Mouse (Mus musculus) kidney, embryonic 15.5 days (tissue): Measurements from ENCODE around the gene Avpi1. TPM values are rescaled to one million over a fixed set of nuclear protein-coding genes. Genes with fewer than 3 reads are reported as not detected.

Experiments
- ATAC-seq: fragments of 200-750 bp; cut with Nextera tagmentation; replicated peaks from 2 replicates; pipeline ENCODE4 v1.8.0; 2017; ENCODE audit warnings: moderate TSS enrichment; ENCODE audit not compliant: low FRiP score
- H3K27ac ChIP-seq: fragments of 300-500 bp; sonication (generic); 2 replicates; pipeline ENCODE4 v1.5.1; 2015; ENCODE audit warnings: mild to moderate bottlenecking, inconsistent platforms
- H3K27me3 ChIP-seq: fragments of 300-500 bp; sonication (generic); 2 replicates; pipeline ENCODE4 v1.6.1; 2015; ENCODE audit warnings: inconsistent platforms
- H3K36me3 ChIP-seq: fragments of 300-500 bp; sonication (generic); 2 replicates; pipeline ENCODE4 v1.6.1; 2015; ENCODE audit warnings: inconsistent platforms
- H3K4me1 ChIP-seq: fragments of 300-500 bp; sonication (generic); 2 replicates; pipeline ENCODE4 v1.6.1; 2015; ENCODE audit warnings: inconsistent platforms
- H3K4me2 ChIP-seq: fragments of 300-500 bp; sonication (generic); 2 replicates; pipeline ENCODE4 v1.6.1; 2015; ENCODE audit warnings: moderate library complexity, mild to moderate bottlenecking, inconsistent platforms
- H3K4me3 ChIP-seq: fragments of 300-500 bp; sonication (generic); replicated peaks from 2 replicates; pipeline ENCODE4 v1.5.1; 2015; ENCODE audit warnings: mild to moderate bottlenecking, inconsistent platforms
- H3K9ac ChIP-seq: fragments of 300-500 bp; sonication (generic); 2 replicates; pipeline ENCODE4 v1.6.1; 2015; ENCODE audit warnings: mild to moderate bottlenecking, inconsistent platforms
- H3K9me3 ChIP-seq: fragments of 300-500 bp; sonication (generic); replicated peaks from 2 replicates; pipeline ENCODE4 v1.6.1; 2016; ENCODE audit warnings: inconsistent platforms
- WGBS: fragments of 180-500 bp; shearing (Covaris S2); methylation state at CpG from one replicate; pipeline ENCODE4 v1.1.7; 2015; ENCODE audit warnings: mixed read lengths; 5-methylcytosine and 5-hydroxymethylcytosine counted together
- polyA plus RNA-seq: library from polyadenylated mRNA; unstranded; fragments of >200 nt; fragmentation: Nextera tagmentation; extraction: Ambion mirVana; gene quantifications from 2 replicates; pipeline ENCODE4 v1.2.1, GENCODE M21; 2015

The Avpi1 gene
- polyA plus RNA-seq, 1 experiment from 2014 or later = 22.6 TPM

GRCm38 (mm10) chr19:42141998-42142397 is 13.1 kb upstream of the Avpi1 start:
- no peaks in the 10 kb centered on the region for H3K36me3 ChIP-seq
- H3K4me2 ChIP-seq = no peak overlapping the region
- no peaks in the 10 kb centered on the region for H3K9me3 ChIP-seq
- H3K4me1 ChIP-seq = peaks cover 12% of the 10 kb centered on the region
- WGBS = 84% methylated on average over 3 of the region's 3 CpGs
- no peak overlapping the region for H3K27ac ChIP-seq
- no peak for ATAC-seq
- H3K27me3 ChIP-seq = peaks cover 5% of the 10 kb centered on the region; the same call in 1 of the 2 replicates
- no peak overlapping the region for H3K9ac ChIP-seq
- no peak overlapping the region for H3K4me3 ChIP-seq

- Histone ChIP-seq H3K4me2 (no peak overlapping the region), H3K4me3 (no peak overlapping the region), H3K9me3 (no peaks in the 10 kb centered on the region), H3K27me3 (no peaks in the 10 kb centered on the region), H3K36me3 (no peaks in the 10 kb centered on the region), H3K9ac (no peak overlapping the region), H3K4me1 (peaks cover 3% of the 10 kb centered on the region; the same call in 1 of the 2 replicates), H3K27ac (no peak overlapping the region)
- 73% methylated on average over 5 of the region's 5 CpGs for WGBS
- no peak for ATAC-seq
Observed at GRCm38 (mm10) chr19:42139724-42140517, 11.1 kb upstream of the Avpi1 start.

- no peaks in the 10 kb centered on the region for H3K9me3 ChIP-seq
- no peak for ATAC-seq
- H3K27me3 ChIP-seq = no peaks in the 10 kb centered on the region
- no peaks in the 10 kb centered on the region for H3K4me1 ChIP-seq
- H3K9ac ChIP-seq = no peak overlapping the region
- H3K4me3 ChIP-seq = no peak overlapping the region
- no peak overlapping the region for H3K4me2 ChIP-seq
- H3K27ac ChIP-seq = no peak overlapping the region
- no peaks in the 10 kb centered on the region for H3K36me3 ChIP-seq
- WGBS = 79% methylated on average over 15 of the region's 15 CpGs
Observed at GRCm38 (mm10) chr19:42138517-42139285, 9.8 kb upstream of the Avpi1 start.

GRCm38 (mm10) chr19:42137167-42137672 is 8.4 kb upstream of the Avpi1 start:
- no peak for ATAC-seq
- Histone ChIP-seq H3K4me2 (no peak overlapping the region), H3K9me3 (no peaks in the 10 kb centered on the region), H3K9ac (no peak overlapping the region), H3K27ac (no peak overlapping the region), H3K36me3 (no peaks in the 10 kb centered on the region), H3K4me3 (no peak overlapping the region), H3K27me3 (no peaks in the 10 kb centered on the region), H3K4me1 (no peaks in the 10 kb centered on the region)
- WGBS = 91% methylated on average over 4 of the region's 4 CpGs

GRCm38 (mm10) chr19:42136126-42136525 is 7.3 kb upstream of the Avpi1 start:
- Histone ChIP-seq H3K27ac (no peak overlapping the region), H3K36me3 (no peaks in the 10 kb centered on the region), H3K4me1 (peaks cover 3% of the 10 kb centered on the region; the same call in 1 of the 2 replicates), H3K9me3 (no peaks in the 10 kb centered on the region), H3K4me2 (no peak overlapping the region), H3K9ac (no peak overlapping the region), H3K4me3 (no peak overlapping the region), H3K27me3 (no peaks in the 10 kb centered on the region)
- ATAC-seq = no peak
- WGBS = 25% methylated on average over 5 of the region's 5 CpGs

GRCm38 (mm10) chr19:42135070-42135469 is 6.2 kb upstream of the Avpi1 start:
- H3K27ac ChIP-seq = no peak overlapping the region
- ATAC-seq = no peak
- no peaks in the 10 kb centered on the region for H3K27me3 ChIP-seq
- H3K9me3 ChIP-seq = no peaks in the 10 kb centered on the region
- H3K9ac ChIP-seq = no peak overlapping the region
- no peak overlapping the region for H3K4me2 ChIP-seq
- no peaks in the 10 kb centered on the region for H3K36me3 ChIP-seq
- no peak overlapping the region for H3K4me3 ChIP-seq
- peaks cover 7% of the 10 kb centered on the region; the same call in 1 of the 2 replicates for H3K4me1 ChIP-seq

DNA sequence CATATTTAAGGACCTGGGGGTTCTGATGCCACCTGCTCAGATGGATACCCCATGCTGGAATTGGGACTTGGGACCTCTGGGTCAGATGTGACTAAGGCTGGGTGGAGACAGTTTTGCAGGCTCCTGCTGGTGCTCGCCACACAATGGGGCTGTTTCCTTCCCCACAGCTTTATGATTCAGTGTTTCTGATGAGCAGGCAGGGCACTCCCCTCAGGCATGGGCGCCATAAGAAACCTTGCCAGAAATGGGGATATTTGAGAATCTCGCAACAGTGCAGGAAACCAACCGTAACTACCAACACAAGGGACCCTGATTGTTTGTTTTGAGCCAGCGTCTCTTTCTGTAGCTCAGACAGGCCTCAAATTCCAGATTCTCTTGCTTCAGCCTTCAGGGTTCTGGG is 2.2 kb upstream of the Avpi1 start:
- Histone ChIP-seq H3K4me1 (peaks cover 25% of the 10 kb centered on the region), H3K9ac (no peak overlapping the region), H3K27me3 (no peaks in the 10 kb centered on the region; the same call in 1 of the 2 replicates), H3K36me3 (no peaks in the 10 kb centered on the region), H3K4me3 (no peak overlapping the region), H3K27ac (peak overlapping the region; percentile 14; the same call in 1 of the 2 replicates), H3K9me3 (no peaks in the 10 kb centered on the region), H3K4me2 (no peak overlapping the region)
- WGBS = 40% methylated on average over 5 of the region's 5 CpGs
- no peak for ATAC-seq

DNA sequence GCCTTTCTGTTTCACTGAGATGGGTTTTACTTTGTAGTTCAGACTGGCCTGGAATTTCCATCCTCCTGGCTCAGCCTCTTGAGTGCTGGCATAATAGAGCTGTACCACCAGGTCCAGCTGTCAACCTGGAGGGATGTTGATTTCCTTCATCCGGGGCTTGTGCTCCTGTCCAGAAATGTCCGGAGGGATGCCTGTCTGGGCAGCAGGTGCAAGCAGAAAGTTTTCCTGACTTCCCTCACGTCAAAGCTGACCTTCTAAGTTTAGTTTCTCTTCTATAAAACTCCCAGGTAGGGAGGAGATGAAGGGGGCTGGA is 1.4 kb upstream of the Avpi1 start:
- WGBS = 76% methylated on average over 3 of the region's 3 CpGs
- ATAC-seq = no peak

DNA sequence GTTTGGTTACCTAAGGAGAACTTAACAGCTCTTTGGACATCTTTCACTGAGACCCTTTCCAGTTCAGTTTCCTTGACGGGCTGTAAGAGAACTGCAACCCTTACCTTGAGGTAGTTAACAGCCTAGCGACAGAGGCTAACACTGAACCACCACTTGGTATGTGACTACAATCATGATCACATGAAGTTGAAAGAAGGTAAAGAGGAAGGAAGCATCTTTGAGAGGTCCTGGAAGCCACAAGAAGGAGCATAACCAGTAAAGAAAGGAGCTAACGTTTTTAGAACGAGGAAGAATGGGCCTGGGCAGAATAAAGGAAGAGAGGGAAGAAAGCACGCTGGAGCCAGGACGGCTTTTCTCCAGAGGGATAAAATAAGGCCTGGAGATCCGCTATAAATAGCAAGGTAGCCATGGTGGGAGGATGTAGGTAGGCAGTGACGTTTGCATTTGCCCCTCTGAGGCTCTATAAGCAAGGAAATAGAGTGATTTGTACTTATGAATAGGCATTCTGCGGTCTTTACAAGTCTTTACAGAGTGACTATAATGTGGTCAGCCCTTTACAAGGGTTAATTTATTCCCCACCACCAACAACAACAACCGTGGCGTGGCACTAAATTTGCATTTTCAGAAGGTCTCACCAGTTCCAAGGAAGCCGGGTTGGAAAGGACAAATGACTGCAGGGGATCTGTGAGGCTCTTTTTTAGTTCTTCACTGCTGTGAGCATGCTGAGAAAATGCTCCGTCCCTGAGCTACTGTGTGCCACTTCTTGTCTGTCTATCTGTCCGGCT is 842 bp upstream of the Avpi1 start:
- ATAC-seq = no peak; the same call in 1 of the 2 replicates

More for the DNA sequence above, 1.4 kb upstream of the Avpi1 start:
- Histone ChIP-seq H3K9ac (no peak overlapping the region), H3K36me3 (no peaks in the 10 kb centered on the region), H3K4me2 (no peak overlapping the region), H3K4me3 (no peak overlapping the region), H3K9me3 (no peaks in the 10 kb centered on the region), H3K27ac (peak overlapping the region; percentile 91; the same call in 1 of the 2 replicates), H3K4me1 (peaks cover 25% of the 10 kb centered on the region), H3K27me3 (no peaks in the 10 kb centered on the region; the same call in 1 of the 2 replicates)

DNA sequence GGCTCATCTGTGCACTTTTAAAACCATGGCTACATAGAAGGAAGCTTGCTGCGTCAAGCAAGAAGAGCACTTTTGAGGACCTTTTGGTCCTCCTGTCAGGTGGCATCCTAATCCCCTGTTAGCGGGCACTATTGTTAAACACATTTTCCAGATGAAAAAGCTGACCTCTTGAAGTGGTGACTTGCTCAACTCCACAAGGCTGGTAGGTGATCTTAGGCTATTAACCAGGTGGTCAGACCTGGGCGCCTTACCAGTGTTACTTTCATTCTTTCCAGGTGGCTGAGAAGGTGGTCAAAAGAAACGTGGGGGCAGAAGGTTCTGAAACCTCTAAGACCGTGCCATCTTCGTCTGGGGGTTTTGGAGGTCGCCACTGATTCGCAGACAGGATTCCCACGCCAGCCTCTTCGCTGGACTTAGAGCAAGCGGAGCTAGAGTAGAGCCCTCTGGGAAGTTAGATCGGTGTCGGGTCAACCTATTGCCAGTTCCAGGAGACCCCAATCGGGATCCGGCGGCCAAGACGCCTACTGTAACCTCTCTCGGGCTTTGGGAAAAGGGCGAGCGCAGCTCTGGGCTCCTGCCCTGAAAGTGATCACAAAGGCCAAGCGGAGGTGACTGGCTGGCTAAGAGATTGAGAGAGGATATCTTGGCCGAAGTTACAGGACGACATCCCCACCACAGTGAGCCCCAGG is 663 bp downstream of the Avpi1 start:
- Histone ChIP-seq H3K27ac (peak overlapping the region; percentile 91), H3K27me3 (no peaks in the 10 kb centered on the region; the same call in 1 of the 2 replicates), H3K36me3 (peaks cover 18% of the 10 kb centered on the region), H3K4me2 (peak overlapping the region; percentile 96), H3K4me3 (peak overlapping the region; percentile 69), H3K4me1 (peaks cover 25% of the 10 kb centered on the region), H3K9ac (peak overlapping the region; percentile 78), H3K9me3 (no peaks in the 10 kb centered on the region)
- no peak for ATAC-seq
- WGBS = 5% methylated on average over 23 of the region's 23 CpGs

More for the DNA sequence above, 842 bp upstream of the Avpi1 start:
- no peaks in the 10 kb centered on the region for H3K9me3 ChIP-seq
- peaks cover 4% of the 10 kb centered on the region for H3K36me3 ChIP-seq
- H3K27ac ChIP-seq = peak overlapping the region; percentile 91
- H3K4me1 ChIP-seq = peaks cover 25% of the 10 kb centered on the region
- H3K27me3 ChIP-seq = no peaks in the 10 kb centered on the region; the same call in 1 of the 2 replicates
- 34% methylated on average over 14 of the region's 14 CpGs for WGBS
- H3K4me2 ChIP-seq = peak overlapping the region; percentile 96
- peak overlapping the region; percentile 69 for H3K4me3 ChIP-seq
- peak overlapping the region; percentile 78; the same call in 1 of the 2 replicates for H3K9ac ChIP-seq

DNA sequence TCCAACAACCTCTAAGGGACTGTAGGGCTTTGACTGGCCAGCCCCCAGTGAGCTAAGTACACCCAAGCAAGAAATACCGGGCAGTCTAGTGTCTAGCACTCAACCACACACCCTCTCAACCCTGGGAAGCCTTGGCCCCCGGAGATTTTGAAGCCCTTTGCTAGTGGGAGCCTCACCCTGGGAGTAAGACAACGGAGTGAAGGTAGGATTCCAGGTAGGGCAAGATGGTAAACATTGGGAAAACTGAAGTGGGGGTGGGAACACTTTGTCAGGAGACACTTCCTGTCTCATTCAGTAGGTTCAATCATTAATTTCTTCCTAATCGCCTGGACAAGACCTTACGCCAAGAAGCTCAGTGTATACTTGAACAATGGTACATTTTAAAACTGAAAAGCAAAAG is 1.8 kb downstream of the Avpi1 start:
- H3K4me1 ChIP-seq = peaks cover 25% of the 10 kb centered on the region
- 93% methylated on average over 5 of the region's 5 CpGs for WGBS
- no peak overlapping the region for H3K9ac ChIP-seq
- no peak for ATAC-seq
- no peaks in the 10 kb centered on the region for H3K9me3 ChIP-seq
- no peak overlapping the region for H3K4me2 ChIP-seq
- no peak overlapping the region for H3K4me3 ChIP-seq
- peaks cover 30% of the 10 kb centered on the region for H3K36me3 ChIP-seq
- no peaks in the 10 kb centered on the region; the same call in 1 of the 2 replicates for H3K27me3 ChIP-seq
- no peak overlapping the region for H3K27ac ChIP-seq
